Mouse (Mus musculus): Measurements from ENCODE around the gene Tnfsf8. TPM values are rescaled to one million over a fixed set of nuclear protein-coding genes. Genes with fewer than 3 reads are reported as not detected.
A peak's percentile ranks its signal among the peaks of the same experiment; 100 is the strongest.

Gene Tnfsf8
- polyA plus RNA-seq, 1 experiment from 2014 or later = 0.08 TPM

GRCm38 (mm10) chr4:63782970-63783613 is 78.1 kb downstream of the Tnfsf8 start:
- no peak for ATAC-seq
- no peaks in the 10 kb centered on the region for H3K36me3 ChIP-seq (ENCODE audit: control insufficient read depth, insufficient read depth)
- H3K4me2 ChIP-seq (replicated peaks; ENCODE audit: low read depth) = no peak overlapping the region
- H3K4me3 ChIP-seq (ENCODE audit: low read depth, low read length) = no peak overlapping the region
- H3K9me3 ChIP-seq (ENCODE audit: control insufficient read depth) = no peaks in the 10 kb centered on the region
- H3K9ac ChIP-seq (ENCODE audit: low read depth, low read length) = no peak overlapping the region
- 76% methylated on average over 7 of the region's 7 CpGs for WGBS
- no peaks in the 10 kb centered on the region for H3K27me3 ChIP-seq (replicated peaks; ENCODE audit: control insufficient read depth, insufficient read depth, low read length)
- no peaks in the 10 kb centered on the region for H3K4me1 ChIP-seq (replicated peaks; ENCODE audit: control insufficient read depth, insufficient read depth, low read length)
- no peak overlapping the region for H3K27ac ChIP-seq (ENCODE audit: low read depth, low read length)
- peak; percentile 57 for TF ChIP-seq CTCF (IDR thresholded peaks at IDR 0.05; ENCODE audit: low read depth)

Other genes with a start within 250 kb of the Tnfsf8 start
- not detected in 2 replicates for gene Tex48, start 238.9 kb downstream of the Tnfsf8 start, polyA plus RNA-seq (2015; fragmentation: Nextera tagmentation; extraction: Ambion mirVana)
- not detected in 2 replicates for gene Gm11214, start 198.0 kb downstream of the Tnfsf8 start, polyA plus RNA-seq (2015; fragmentation: Nextera tagmentation; extraction: Ambion mirVana)
- 0.07 and 0.09 TPM in 2 replicates for gene Tnfsf15, start 116.2 kb downstream of the Tnfsf8 start, polyA plus RNA-seq (2015; fragmentation: Nextera tagmentation; extraction: Ambion mirVana)
- 11.2 and 12.2 TPM in 2 replicates for gene Tnc, start 185.7 kb upstream of the Tnfsf8 start, polyA plus RNA-seq (2015; fragmentation: Nextera tagmentation; extraction: Ambion mirVana)